Mouse (Mus musculus) left cerebral cortex, postnatal 36 days (tissue): Measurements from ENCODE around the gene Slc12a6. TPM values are rescaled to one million over a fixed set of nuclear protein-coding genes. Genes with fewer than 3 reads are reported as not detected.
A peak's percentile ranks its signal among the peaks of the same experiment; 100 is the strongest.

Source experiments
- DNase-seq, 2 experiments: peaks; one replicate each; pipeline ENCODE4 v3.0.0; 2021 to 2022; ENCODE audit warnings: low spot score in 2 of 2, mixed read lengths in 1 of 2
- intact Hi-C: fragments of 180-260 bp; cut with DNase I; formaldehyde crosslinking; loops from one replicate; pipeline ENCODE4 v1.15.1; 2025
- total RNA-seq, 2 experiments: library from RNA; stranded (reverse); gene quantifications; 2 replicates each; pipeline ENCODE4 v1.2.3; 2021

Slc12a6 gene
- total RNA-seq, 2 experiments from 2014 or later, result 114 to 134 TPM

DNA sequence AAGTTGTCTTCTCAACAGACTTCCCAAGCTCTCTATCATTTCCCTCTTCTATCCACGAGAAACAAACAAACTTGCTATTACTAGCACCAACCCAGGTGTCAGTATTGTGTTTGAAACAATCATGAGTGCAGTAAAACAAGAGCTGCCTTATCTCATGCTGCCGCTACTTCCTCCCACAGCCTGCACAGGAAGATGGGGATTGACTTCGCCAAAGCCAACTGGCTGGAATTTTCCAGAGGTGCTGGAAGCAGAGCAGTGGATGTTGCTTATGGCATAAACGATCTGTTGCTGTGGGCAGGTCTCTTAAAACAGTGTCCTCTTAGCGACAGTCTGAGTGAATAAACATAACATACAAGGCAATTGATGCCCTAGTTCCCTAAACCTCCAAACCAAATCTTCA is 109.0 kb downstream of the Slc12a6 start:
- intact Hi-C loops, result no loop called here

GRCm38 (mm10) chr2:112378973-112379898 is 113.6 kb downstream of the Slc12a6 start, which contains the start of gene Katnbl1:
Gene Katnbl1, plus strand, starts transcription at chr2:112379211.
- DNase-seq, result peak; percentile 87 to 89
- intact Hi-C loops, result loop anchor here (1.0 to 2.0 kb wide), 2 partner anchors 72 to 102 kb away; no protein-coding TSS in a partner anchor

More for the DNA sequence above, 109.0 kb downstream of the Slc12a6 start:
- no peak for DNase-seq

- DNase-seq, result no peak
- intact Hi-C loops, result no loop called here
Measured at GRCm38 (mm10) chr2:112380131-112380530, 114.5 kb downstream of the Slc12a6 start.

DNA sequence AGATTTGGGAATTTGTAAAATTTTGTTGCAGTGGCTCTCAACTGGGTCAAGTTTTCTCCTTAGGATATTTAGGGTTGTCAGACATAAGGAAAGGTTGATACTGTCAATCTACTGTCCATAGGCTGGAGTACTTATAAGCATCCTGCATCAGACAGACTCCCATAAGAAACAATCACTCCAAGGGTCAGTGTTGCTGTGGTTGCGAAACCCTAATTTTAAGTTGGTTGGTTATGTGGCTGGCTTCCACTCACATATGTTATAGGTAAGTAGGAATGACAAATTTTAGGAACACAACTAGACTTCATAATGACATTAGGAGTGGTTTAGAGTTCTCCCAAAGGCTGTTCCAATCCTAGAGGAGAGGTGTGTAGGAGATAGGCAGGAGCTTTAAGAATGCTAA is 115.6 kb downstream of the Slc12a6 start:
- no peak for DNase-seq

GRCm38 (mm10) chr2:112390843-112391242 is 125.2 kb downstream of the Slc12a6 start:
- intact Hi-C loops, result no loop called here
- DNase-seq, result no peak

More for the DNA sequence above, 115.6 kb downstream of the Slc12a6 start:
- intact Hi-C loops, result no loop called here

GRCm38 (mm10) chr2:112391346-112392000 is 125.8 kb downstream of the Slc12a6 start:
- no peak for DNase-seq

DNA sequence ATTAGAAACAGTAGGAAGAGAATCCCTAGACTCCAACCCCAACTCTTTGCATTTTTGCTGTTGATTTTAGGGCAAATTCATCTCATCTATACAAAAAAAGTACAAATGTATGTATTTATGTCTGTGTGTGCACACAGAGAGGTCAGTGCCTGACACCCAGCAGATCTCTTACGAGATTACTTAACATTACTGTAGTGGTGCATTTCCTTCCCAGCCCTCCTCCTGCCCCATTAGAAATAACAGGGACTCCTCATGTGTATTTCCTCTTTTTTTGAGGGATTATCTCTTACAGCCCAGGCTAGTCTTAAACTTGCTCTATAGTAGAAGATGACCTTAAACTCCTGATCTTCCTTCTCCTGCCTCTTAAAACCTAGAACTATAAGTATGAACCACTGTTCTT is 127.1 kb downstream of the Slc12a6 start:
- DNase-seq, result no peak
- intact Hi-C loops, result no loop called here

More at GRCm38 (mm10) chr2:112391346-112392000, 125.8 kb downstream of the Slc12a6 start:
- intact Hi-C loops, result no loop called here

DNA sequence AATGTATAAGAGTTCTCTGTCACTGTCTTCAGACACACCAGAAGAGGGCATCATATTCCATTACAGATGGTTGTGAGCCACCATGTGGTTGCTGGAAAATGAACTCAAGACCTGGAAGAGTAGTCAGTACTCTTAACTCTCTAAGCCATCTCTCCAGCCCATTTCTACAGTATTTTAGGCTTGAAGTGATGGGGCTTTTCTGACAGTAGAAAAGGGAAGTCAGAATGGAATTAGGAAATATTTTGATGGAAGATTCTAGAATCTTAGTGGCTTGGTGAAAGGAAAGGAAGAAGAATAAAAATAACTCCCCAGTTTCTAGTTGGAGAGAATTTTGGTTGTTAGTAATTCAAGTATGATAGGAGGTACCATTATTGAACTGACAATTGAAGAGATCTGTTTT is 128.3 kb downstream of the Slc12a6 start:
- intact Hi-C loops, result no loop called here

GRCm38 (mm10) chr2:112396649-112397048 is 131.0 kb downstream of the Slc12a6 start:
- no peak for DNase-seq
- intact Hi-C loops, result no loop called here

More for the DNA sequence above, 128.3 kb downstream of the Slc12a6 start:
- no peak for DNase-seq

DNA sequence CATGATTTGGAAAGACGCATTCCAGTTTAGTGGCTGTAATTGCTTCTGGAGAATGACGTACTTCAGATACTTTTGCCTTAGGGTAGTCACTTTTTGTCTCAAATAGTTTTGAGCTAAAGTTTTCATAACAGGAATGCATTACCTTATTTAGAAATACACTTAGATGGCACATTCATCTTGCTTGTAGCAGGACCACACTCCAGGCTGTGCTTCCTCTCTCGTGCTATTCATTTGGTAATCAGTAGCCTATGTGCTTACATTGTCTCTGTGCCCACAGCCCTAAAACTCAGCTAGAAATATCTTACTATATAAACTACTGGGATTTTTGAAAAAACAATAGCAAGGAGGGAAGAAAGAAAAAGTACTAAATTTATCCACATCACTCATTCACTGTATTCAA is 141.4 kb downstream of the Slc12a6 start:
- DNase-seq, result no peak

More for the DNA sequence above, 141.4 kb downstream of the Slc12a6 start:
- intact Hi-C loops, result no loop called here

Other genes with a start within 250 kb of the Slc12a6 start
- not detected for gene Olfr1311, start 241.4 kb upstream of the Slc12a6 start, total RNA-seq
- not detected for gene Olfr1312, start 215.6 kb upstream of the Slc12a6 start, total RNA-seq
- not detected for gene Olfr1313, start 188.0 kb upstream of the Slc12a6 start, total RNA-seq
- not detected for gene Olfr1314, start 169.0 kb upstream of the Slc12a6 start, total RNA-seq
- not detected for gene Olfr1315-ps1, start 150.4 kb upstream of the Slc12a6 start, total RNA-seq
- gene Olfr1316, start 130.8 kb upstream of the Slc12a6 start, total RNA-seq, result not detected
- gene Olfr1317, start 125.5 kb upstream of the Slc12a6 start, total RNA-seq, result not detected
- gene Olfr1318, start 111.6 kb upstream of the Slc12a6 start, total RNA-seq, result not detected
- gene Lpcat4, start 26.4 kb upstream of the Slc12a6 start, total RNA-seq, result 100 to 1,000 TPM; 162 to 163 TPM
- under 1 TPM in 1 of 2 experiments, not detected in 1; 0.20 TPM for gene Nutm1, start 6.5 kb upstream of the Slc12a6 start, total RNA-seq
- gene Nop10, start 3.9 kb upstream of the Slc12a6 start, total RNA-seq, result 10 to 100 TPM; 50.4 to 51.7 TPM
- gene Gm21985, start 489 bp downstream of the Slc12a6 start, total RNA-seq, result 1 to 10 TPM in 1 of 2 experiments, not detected in 1; 4.8 TPM
- 100 to 1,000 TPM; 147 to 166 TPM for gene Emc4, start 102.2 kb downstream of the Slc12a6 start, total RNA-seq
- gene Katnbl1, start 113.4 kb downstream of the Slc12a6 start, total RNA-seq, result 10 to 100 TPM; 12.7 to 16.3 TPM
- gene Emc7, start 189.2 kb downstream of the Slc12a6 start, total RNA-seq, result 10 to 100 TPM; 46.7 to 50.5 TPM
- gene Chrm5, start 214.9 kb downstream of the Slc12a6 start, total RNA-seq, result 1 to 10 TPM in 1 of 2 experiments, under 1 TPM in 1; 0.44 to 1.5 TPM
- 10 to 100 TPM; 11.1 to 12.6 TPM for gene Aven, start 227.1 kb downstream of the Slc12a6 start, total RNA-seq